Mouse (Mus musculus) layer of hippocampus, postnatal 25 days (tissue): ENCODE measurements around the gene Plk3. TPM values are rescaled to one million over a fixed set of nuclear protein-coding genes. Genes with fewer than 3 reads are reported as not detected.

Experiments used
- DNase-seq, 2 experiments: peaks; one replicate each; pipeline ENCODE4 v3.0.0; 2022; ENCODE audit warnings: mixed read lengths in 2 of 2, low spot score in 1 of 2; ENCODE audit errors: extremely low spot score in 1 of 2
- microRNA-seq, 2 experiments: library from miRNA; unstranded; fragments of <30 nt; microRNA quantifications; one replicate each; pipeline ENCODE4 v1.2.0; 2021
- total RNA-seq, 2 experiments: library from RNA; stranded (reverse); gene quantifications; 2 replicates each; pipeline ENCODE4 v1.2.3; 2021

The Plk3 gene
- total RNA-seq, 2 experiments from 2014 or later: 10.9 to 11.9 TPM

DNA sequence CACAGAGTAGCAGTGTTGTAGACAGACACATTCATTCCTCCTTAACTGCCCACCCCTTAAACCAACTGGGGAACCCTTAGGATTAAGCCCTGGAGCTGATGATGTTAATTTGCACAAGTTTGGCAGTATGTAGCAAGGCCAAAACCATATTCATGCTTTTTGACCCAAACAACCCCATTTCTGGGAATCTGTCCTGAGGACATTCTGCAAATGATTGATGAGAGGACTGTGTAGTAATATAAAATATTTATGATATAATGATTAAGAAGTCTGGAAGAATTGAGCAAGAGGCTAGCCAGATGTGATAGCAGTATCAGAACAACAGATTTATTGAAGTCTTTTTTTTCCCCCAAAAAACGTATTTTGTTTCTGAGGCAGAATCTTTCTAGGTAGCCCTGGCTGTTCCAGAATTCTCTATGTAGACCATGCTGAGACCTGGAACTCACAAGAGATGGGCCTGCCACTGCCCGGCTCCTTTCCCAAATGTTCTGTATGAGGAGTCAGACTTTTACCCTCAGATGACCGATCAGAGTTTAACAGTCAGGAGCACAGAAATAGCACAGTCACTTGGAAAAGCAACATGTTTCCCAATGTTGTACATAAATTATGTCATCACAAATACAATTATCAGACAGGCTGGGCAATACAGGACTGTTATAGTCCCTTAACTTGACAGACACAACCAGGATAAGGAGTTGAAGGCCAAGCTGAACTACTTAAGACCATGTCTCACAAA is 39.0 kb downstream of the Plk3 start:
- DNase-seq: no peak

DNA sequence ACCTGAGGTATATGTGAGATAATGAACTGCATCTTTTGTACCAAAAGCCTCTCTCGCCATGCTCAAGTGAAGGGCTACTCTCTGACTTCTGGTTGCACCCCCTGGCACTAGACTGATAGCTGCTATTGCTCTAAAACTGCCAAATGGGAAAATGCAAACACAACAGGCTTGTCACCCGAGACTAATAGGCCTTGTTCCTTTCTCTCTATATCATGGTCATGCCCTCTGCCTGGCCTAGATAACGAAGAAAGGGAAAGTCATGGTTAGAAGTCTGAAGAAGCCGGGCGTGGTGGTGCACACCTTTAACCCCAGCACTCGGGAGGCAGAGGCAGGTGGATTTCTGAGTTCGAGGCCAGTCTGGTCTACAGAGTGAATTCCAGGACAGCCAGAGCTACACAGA is 43.2 kb downstream of the Plk3 start:
- no peak for DNase-seq

- no peak for DNase-seq
These were observed 45.7 kb downstream of the Plk3 start for GRCm38 (mm10) chr4:117087948-117088640.

Small RNA genes within 50 kb of the gene (microRNA-seq; reads per million reads assigned to microRNA genes)
- gene Gm22398: 0 reads per million in 2 experiments

Other genes starting within 250 kb of the Plk3 start
- gene Urod, start 139.6 kb downstream of the Plk3 start, total RNA-seq: 10 to 100 TPM; 56.9 to 66.1 TPM
- gene Hectd3, start 138.6 kb downstream of the Plk3 start, total RNA-seq: 10 to 100 TPM; 41.5 to 49.4 TPM
- gene Eif2b3, start 114.6 kb downstream of the Plk3 start, total RNA-seq: 10 to 100 TPM; 20.6 to 21.2 TPM
- 1 to 10 TPM; 1.4 to 3.0 TPM for gene Ptch2, start 37.9 kb downstream of the Plk3 start, total RNA-seq
- 10 to 100 TPM; 10.5 to 12.1 TPM for gene Btbd19, start 8.2 kb downstream of the Plk3 start, total RNA-seq
- gene Tctex1d4, start 7.2 kb downstream of the Plk3 start, total RNA-seq: under 1 TPM; 0.27 to 0.75 TPM
- 100 to 1,000 TPM; 437 to 521 TPM for gene Rps8, start 22.3 kb upstream of the Plk3 start, total RNA-seq
- under 1 TPM; 0.47 TPM for gene Kif2c, start 48.7 kb upstream of the Plk3 start, total RNA-seq
- 1 to 10 TPM; 4.6 to 6.0 TPM for gene Tmem53, start 118.0 kb upstream of the Plk3 start, total RNA-seq
- gene Armh1, start 118.2 kb upstream of the Plk3 start, total RNA-seq: under 1 TPM; 0.52 to 0.79 TPM